In genomic region chr16:93143164-93143563, GRCm38 (mm10) we compare ENCODE assay signal across 11 mouse cellular contexts.
DNase-seq lines count a peak whose midpoint lies in the region; TF ChIP-seq lines count a peak whose summit lies in the region.
"Had no signal": no experiment of that assay in that cellular context is flagged by ENCODE, and none has a peak within 500 bp of the region (broad histone marks: within the 10 kb centered on the region; RNA-seq: fewer than 3 reads in every experiment).

No protein-coding gene starts in this region.

- no peak overlapping the region for H3K4me3 ChIP-seq in gastrocnemius, adult 2 months
- H3K4me3 ChIP-seq in heart, embryonic 10.5 days = no peak overlapping the region
- H3K4me3 ChIP-seq: limb, embryonic 10.5 days had no signal

- peaks cover 73% of the 10 kb centered on the region for H3K27me3 ChIP-seq in heart, embryonic 10.5 days (ENCODE audit: insufficient read depth, poor library complexity, severe bottlenecking)

- no peak for TF ChIP-seq CTCF in gastrocnemius, adult 2 months (IDR thresholded peaks at IDR 0.05)

- WGBS in heart, embryonic 10.5 days = 87% methylated on average over 10 of the region's 10 CpGs

- no peaks in the 10 kb centered on the region for H3K4me1 ChIP-seq in heart, embryonic 10.5 days

- DNase-seq in gastrocnemius, adult 2 months = peak; percentile 35
- no peak for DNase-seq in gastrocnemius, adult 8-10 months (ENCODE audit: low spot score in 2 of 2)
- DNase-seq in brain, adult 2 months (ENCODE audit: low read depth, low spot score) = peak; percentile 81
- peak; percentile 69 to 88 for DNase-seq in frontal cortex, postnatal 36 days (ENCODE audit: low spot score in 2 of 2)
- peak; percentile 84 to 89 for DNase-seq in left cerebral cortex, postnatal 14 days (ENCODE audit: low spot score in 2 of 2)
- no peak for DNase-seq in B cell, adult 2 months
- DNase-seq in adrenal gland, postnatal 4 days (ENCODE audit: low spot score in 2 of 2) = no peak
- no peak for DNase-seq in heart, embryonic 10.5 days (ENCODE audit: low spot score)
- DNase-seq: cerebellum, adult 9-10 months had no signal

- H3K27ac ChIP-seq in gastrocnemius, adult 2 months = no peak overlapping the region
- H3K27ac ChIP-seq in heart, embryonic 10.5 days = no peak overlapping the region
- H3K27ac ChIP-seq: limb, embryonic 10.5 days; stomach, postnatal 0 days had no signal

- no peaks in the 10 kb centered on the region for H3K9me3 ChIP-seq in heart, embryonic 10.5 days
- H3K9me3 ChIP-seq: limb, embryonic 10.5 days had no signal

- intact Hi-C loops in gastrocnemius, adult 2 months (cut with DNase I) = no loop called here
- intact Hi-C loops in left cerebral cortex, postnatal 14 days (cut with DNase I) = loop anchor here (10.0 kb wide), 1 partner anchor 152 kb away; no protein-coding TSS in a partner anchor

- no peaks in the 10 kb centered on the region for H3K36me3 ChIP-seq in heart, embryonic 10.5 days
- H3K36me3 ChIP-seq: limb, embryonic 10.5 days had no signal

Comparison
In these comparisons a context has a peak if more than half of its experiments do, and no peak if none do; other contexts are left out.
1. DNase-seq: peak in gastrocnemius, adult 2 months (single experiment), brain, adult 2 months (single experiment), frontal cortex, postnatal 36 days (2 of 2) and left cerebral cortex, postnatal 14 days (2 of 2); none in gastrocnemius, adult 8-10 months (0 of 2), B cell, adult 2 months (0 of 2), adrenal gland, postnatal 4 days (0 of 2) and heart, embryonic 10.5 days (single experiment).